Mouse (Mus musculus) gonadal fat pad, adult 2 months (tissue): ENCODE measurements around the gene Apex1. TPM values are rescaled to one million over a fixed set of nuclear protein-coding genes. Genes with fewer than 3 reads are reported as not detected.
"Not testable (repeated sequence)": the region's sequence is repeated elsewhere in the genome, so short reads cannot be mapped to it uniquely, and the experiment has no call there.

Experiments used
- DNase-seq: peaks from one replicate; pipeline ENCODE4 v3.0.0-alpha.2; 2012; ENCODE audit warnings: low read depth
- polyA plus RNA-seq: library from polyadenylated mRNA; depleted of rRNA; stranded (reverse); fragments of >200 nt; gene quantifications from 2 replicates; pipeline ENCODE4 v1.2.3, GENCODE M21; 2012

The Apex1 gene
- polyA plus RNA-seq, 1 experiment, result 58.3 TPM

DNA sequence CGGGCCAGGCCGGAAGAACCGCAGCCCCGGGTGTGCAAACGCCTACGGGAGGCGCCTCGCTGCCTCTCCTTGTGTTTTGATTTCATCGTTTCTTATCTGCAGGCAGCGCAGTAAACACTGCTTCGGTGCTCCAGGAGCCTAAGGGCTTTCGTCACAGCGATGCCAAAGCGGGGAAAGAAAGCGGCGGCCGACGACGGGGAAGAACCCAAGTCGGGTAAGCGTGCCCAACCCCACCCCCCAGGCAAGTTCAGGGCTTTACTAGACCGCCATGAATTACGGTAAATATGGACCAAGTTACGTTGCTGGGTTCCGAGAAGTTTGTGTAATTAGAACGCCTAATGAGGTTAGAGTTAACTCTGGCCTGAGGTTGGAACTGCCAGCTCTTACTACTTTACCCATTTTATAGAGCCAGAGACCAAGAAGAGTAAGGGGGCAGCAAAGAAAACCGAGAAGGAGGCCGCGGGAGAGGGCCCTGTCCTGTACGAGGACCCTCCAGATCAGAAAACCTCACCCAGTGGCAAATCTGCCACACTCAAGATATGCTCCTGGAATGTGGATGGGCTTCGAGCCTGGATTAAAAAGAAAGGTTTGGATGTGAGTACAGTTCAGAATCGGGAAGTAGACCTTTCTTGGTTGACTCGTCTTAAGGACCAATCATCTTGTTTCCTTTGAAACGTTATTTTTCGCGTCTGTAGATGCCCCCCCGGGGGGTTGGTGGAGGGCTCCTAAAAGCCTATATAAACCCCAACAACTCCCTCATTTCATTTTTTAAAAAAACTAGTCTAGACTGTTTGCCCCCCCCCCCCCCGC is 548 bp downstream of the Apex1 start:
- no peak for DNase-seq

DNA sequence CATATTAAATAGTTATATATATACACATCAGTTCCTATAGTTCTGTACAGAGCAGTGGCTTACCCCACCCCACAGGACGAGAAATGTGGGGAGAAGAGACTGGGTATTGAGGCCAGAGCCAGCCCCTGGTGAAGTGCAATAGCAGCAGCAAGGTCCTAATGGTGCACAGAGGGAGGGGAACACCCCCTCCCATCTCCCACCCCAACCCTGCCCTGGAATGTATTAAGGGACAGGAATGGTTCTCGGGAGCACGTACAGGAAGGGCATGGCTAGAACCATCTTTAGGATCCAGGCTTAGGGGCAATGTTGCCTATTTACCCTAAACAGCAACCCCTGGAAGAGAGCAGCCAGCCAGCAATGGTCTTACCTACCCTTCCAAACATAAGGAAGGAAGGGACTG is 2.6 kb downstream of the Apex1 start:
- DNase-seq, result no peak

DNA sequence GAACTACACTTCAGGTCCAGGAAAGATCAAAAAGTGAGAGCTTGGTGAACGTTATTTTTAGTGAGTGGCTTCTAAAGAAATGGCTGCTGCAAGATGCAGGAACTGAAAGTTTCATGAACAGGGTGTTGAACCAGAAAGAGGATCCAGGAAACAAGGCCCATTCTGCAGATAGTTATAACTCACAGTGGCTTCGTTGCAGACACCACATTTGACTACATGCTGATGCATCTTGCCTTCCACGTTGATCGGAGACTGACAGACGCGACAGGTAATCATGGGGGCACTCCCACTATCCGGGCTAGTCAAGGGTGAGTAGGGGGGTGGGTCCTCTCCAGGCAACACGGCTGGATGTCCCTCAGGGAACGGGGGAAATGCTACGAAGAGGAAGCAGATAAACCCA is 5.2 kb downstream of the Apex1 start:
- no peak for DNase-seq

DNA sequence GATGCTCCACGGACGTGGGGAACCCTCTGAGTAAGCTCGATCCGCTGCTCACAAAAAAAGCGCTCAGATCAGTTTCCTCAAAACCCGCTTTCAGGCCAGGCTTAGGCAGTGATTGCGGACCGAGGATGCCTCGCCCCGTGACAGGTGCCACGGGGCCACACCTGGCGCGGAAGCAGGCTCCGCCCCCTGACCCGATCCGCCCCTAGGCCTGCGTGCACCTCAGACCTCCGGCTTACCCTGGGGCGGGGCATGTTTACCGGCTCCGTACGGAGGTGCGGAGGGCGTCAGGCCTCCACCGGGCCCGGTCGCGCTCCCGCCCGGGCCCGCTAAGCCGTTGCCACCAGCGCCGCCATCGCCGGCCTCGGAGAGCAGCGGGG is 5.6 kb downstream of the Apex1 start:
- no peak for DNase-seq

DNA sequence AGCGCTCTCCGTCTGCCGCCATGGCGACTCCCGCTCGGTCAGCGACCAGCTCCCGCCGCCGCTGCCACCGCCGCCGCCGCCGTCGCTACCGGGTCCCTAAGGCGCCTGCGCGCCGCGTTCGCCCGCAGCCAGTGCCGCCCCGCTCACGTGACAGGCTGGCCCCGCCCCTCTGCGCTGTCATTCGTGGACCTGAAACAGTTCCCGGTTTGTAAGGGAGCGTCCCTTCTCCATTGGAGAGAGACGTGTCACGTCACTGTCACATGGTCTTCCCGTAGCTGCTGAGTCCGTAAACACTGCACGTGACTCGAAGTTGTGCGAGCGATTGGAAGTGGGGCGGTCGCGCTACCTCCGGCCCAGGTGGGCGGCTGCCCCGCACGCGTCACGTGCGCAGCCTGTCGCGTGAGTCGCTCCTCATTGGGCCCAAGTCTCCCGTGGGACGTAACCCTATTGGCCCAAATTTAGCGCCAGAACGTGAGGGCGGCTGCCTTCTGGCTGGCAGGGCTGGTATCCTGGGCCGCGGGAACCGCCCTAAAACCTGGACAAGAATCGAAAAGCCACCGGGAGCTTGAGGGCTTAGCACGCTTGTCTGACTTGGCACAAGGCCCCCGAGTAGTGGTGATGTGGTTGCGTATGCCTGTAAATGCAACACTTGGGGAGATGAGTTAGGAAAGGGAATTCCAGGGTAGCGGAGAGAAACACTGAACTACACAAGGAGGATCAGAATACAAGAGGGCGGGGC is 6.2 kb downstream of the Apex1 start, which contains the start of the genes Pip4p1 and Pnp:
Gene Pip4p1 (minus strand): TSS at position 103 of the 739 bp plus-strand sequence.
Gene Pnp (plus strand): TSS at position 329 of the 739 bp plus-strand sequence.
- peak; percentile 98 for DNase-seq

DNA sequence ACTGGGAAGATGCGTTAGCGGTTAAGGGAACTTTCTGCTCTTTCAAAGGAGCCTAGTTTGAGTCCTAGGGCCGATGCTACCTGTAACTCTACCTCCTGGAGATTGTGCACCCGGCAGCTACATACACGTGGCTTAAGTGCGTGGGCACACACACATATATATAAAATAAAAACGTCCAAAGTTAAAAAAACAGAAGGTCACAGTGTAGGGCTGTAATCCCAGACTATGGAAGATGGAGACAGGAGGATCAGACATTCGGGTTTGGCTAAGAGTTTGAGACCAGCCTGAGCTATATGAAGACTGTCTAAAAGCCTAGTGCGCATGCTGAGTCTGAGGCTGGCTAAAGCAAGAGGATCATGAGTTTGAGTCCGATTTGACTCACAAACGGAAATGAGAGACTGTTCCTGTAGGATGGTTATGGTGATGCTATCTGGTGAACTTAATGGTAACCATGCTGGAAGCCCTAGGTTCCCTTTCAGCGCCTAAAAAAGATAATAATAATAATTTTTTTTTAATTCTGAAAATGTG is 6.8 kb downstream of the Apex1 start:
- DNase-seq, result no peak

DNA sequence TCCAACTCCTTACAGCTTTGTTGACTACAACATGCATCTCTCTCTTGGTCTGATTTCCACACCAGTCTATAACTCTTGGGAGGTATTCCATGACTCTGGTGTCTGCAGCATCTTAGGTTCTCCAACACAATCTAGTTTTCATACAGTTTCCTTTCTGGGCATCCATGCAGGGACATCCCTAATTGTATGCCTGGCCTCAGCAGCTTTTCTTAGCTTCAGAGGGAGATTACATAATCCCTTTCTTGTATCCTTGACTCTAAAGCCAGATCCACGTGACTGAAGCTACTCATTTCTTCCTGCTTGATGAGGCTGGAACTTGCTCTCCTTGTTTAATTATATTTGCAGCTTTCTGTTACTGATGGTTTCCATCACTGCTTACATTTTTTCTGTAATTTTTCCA is 11.9 kb downstream of the Apex1 start:
- no peak for DNase-seq

DNA sequence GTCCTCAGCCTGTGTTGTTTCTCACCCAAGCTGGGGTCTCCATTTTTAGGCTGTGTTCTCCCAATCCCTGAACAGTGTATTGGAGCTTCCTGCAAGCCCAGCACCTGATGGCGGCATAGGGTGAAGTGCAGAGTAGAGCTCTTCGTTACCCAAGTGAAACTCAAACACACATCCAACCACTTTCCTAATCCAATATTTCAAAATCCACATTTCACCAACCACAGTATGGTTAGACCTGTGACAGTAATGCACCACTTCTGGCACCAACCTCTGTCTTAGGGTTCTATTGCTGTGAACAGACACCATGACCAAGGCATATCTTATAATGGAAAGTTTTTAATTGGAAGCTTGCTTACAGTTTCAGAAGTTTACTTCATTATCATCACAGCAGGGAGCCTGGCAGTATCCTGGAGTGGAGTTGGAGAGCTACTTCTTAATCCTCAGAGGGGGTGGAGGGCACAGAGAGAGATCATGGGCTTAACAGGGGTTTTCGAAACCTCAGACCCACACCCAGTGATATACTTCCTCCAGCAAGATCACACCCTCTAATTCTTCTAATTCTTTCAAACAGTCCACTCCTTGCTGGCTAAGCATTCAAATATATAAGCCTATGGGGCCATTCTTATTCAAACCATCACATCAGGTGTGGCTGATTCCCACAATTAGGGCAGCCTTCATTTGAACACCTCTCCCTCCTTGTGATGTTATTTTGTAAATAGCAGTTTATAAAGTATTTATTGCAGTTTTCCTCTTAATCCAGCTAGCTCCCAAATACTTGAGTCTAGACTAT is 13.5 kb downstream of the Apex1 start:
- DNase-seq, result no peak

DNA sequence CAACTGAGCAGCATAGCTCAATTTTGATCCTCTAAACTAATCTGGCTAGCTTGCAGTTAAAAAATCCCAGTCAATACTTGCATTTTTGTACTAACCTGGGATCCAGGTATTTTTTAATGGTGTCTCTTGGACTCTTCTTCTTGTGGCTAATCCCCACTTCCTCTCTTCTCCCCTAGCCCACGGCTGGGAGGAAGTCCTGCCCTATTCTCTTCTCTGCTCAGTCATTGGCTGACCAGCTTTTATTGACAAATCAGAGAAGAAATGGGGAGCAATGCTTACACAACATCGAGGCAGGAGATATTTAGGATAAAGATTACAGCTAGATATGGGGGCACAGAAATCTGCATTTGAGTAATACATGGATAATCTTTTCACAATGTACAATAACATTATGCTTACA is 14.2 kb downstream of the Apex1 start:
- no peak for DNase-seq

DNA sequence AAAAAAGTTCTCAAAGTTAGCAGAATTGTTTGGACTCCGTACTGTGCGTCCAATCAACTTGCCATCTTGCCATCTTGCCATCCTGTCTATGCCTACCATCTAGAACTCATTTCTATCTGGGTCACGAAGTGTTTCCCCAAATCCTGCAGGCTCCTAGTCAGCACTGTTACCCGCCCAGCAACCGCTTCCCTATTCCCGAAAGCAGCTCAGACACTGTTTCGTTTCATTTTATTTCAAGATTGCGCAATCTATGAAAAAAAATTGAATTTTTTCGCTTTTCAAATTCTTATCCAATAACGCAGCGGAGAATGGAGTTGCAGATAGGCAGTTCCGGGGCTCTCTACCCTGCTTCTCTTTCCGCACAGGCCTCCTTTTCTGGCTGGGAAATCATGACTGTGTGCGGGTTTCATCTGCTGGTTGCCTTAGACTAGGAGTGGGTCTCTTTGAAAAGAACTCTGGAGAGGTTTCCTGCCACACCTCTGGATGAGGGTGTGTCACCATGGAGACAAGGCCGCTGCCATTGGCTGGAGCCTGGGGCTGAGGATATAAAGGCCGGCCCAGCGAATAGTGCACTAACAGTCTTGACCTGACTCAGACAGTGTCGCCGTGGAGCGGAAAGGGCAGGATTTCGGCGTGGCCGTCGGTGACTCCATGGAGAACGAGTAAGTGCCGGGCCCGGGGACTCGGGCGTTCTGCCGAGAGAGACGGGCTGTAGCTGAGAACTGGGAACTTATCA is 19.3 kb downstream of the Apex1 start, which contains the start of gene Gm49342:
Gene Gm49342 (plus strand): TSS at position 586 of the 736 bp plus-strand sequence.
- DNase-seq, result no peak

DNA sequence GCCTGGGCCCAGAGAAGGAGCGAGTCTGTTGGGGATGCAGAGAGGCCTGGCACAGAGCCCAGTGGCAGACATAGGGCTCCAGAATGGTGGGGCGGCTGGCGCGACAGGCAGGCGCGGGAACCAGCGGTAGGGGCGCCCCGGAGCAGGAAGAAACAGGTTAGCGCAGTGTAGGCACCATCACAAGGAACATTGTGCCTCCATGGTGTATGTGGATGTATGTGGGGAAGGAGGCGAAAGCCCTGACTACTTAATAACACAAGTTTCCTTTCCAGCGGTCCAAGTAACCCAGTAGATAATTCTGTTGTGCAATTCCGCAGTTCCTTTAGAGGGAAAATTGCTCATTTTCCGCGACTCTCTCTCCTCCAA is 19.9 kb downstream of the Apex1 start:
- DNase-seq, result not testable (repeated sequence)

DNA sequence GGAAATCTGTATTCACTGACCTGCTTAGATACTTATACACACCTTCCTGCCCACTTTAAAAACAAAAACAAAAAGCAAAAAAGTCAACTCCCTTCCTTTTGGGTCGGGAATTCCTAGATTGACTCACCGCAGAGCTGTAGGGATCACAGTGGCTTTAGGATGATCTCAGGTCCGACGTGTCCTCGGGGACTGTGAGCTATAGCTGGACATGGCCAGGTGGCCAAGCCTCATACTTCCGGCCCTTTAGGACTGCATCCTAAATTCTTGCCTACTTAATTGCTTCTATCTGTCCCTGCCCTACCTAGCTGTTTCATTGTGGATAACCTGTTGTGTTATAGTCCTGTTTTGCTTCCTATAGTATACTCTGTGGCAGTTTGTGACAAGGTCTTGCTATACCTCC is 20.3 kb downstream of the Apex1 start:
- DNase-seq, result not testable (repeated sequence)

DNA sequence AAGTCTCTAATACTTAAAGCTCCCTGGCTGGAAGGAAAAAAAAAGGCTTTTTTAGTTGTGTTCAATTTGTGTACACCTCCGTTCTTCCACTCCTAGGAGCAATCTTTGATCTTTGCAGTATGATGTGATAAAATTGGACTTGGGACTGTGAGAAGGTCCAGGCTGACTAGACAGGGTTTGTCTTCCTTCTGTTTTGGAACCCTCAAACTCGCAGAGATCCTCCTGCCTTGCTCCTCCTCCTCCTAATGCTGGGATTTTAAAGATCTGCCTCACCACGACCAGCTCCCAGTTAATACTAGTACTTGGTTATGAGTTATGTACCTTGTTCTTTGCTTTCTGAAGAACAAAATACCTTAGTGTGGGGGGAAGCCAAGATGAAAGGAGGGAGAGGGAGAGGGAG is 20.8 kb downstream of the Apex1 start:
- DNase-seq, result not testable (repeated sequence)

DNA sequence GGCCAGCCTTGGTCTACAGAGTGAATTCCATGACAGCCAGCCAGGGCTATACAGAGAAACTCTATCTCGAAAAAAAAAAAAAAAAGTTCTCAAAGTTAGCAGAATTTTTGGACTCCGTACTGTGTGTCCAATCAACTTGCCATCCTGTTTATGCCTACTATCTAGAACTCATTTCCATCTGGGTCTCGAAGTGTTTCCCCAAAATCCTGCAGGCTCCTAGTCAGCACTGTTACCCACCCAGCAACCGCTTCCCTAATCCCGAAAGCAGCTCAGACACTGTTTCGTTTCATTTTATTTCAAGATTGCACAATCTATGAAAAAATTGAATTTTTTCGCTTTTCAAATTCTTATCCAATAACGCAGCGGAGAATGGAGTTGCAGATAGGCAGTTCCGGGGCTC is 30.7 kb downstream of the Apex1 start:
- no peak for DNase-seq

DNA sequence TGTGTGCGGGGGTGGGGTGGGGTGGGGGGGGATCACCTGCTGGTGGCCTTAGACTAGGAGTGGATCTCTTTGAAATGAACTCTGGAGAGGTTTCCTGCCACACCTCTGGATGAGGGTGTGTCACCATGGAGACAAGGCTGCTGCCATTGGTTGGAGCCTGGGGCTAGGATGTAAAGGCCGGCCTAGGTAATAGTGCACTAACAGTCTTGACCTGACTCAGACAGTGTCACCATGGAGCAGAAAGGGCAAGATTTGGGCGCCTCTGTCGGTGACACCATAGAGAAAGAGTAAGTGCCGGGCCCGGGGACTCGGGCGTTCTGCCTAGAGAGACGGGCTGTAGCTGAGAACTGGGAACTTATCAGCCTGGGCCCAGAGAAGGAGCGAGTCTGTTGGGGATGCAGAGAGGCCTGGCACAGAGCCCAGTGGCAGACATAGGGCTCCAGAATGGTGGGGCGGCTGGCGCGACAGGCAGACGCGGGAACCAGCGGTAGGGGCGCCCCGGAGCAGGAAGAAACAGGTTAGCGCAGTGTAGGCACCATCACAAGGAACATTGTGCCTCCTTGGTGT is 31.3 kb downstream of the Apex1 start, which contains the start of gene Pnp2:
Gene Pnp2 (plus strand): TSS at position 51 of the 567 bp plus-strand sequence.
- DNase-seq, result not testable (repeated sequence)

DNA sequence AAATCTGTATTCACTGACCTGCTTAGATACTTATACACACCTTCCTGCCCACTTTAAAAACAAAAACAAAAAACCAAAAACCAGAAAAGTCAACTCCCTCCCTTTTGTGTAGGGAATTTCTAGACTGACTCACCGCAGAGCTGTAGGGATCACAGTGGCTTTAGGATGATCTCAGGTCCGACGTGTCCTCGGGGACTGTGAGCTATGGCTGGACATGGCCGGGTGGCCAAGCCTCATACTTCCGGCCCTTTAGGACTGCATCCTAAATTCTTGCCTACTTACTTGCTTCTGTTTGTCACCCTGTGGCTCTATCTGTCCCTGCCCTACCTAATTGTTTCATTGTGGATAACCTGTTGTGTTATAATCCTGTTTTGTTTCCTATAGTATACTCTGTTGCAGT is 32.0 kb downstream of the Apex1 start:
- DNase-seq, result not testable (repeated sequence)

DNA sequence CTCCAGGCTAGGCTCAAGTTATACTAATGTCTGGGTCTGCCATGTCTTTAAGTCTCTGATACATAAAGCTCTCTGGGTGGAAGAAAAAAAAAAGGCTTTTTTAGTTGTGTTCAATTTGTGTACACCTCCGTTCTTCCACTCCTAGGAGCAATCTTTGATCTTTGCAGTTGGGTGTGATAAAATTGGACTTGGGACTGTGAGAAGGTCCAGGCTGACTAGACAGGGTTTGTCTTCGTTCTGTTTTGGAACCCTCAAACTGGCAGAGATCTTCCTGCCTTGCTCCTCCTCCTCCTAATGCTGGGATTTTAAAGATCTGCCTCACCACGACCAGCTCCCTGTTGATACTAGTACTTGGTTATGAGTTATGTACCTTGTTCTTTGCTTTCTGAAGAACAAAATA is 32.4 kb downstream of the Apex1 start:
- DNase-seq, result not testable (repeated sequence)

DNA sequence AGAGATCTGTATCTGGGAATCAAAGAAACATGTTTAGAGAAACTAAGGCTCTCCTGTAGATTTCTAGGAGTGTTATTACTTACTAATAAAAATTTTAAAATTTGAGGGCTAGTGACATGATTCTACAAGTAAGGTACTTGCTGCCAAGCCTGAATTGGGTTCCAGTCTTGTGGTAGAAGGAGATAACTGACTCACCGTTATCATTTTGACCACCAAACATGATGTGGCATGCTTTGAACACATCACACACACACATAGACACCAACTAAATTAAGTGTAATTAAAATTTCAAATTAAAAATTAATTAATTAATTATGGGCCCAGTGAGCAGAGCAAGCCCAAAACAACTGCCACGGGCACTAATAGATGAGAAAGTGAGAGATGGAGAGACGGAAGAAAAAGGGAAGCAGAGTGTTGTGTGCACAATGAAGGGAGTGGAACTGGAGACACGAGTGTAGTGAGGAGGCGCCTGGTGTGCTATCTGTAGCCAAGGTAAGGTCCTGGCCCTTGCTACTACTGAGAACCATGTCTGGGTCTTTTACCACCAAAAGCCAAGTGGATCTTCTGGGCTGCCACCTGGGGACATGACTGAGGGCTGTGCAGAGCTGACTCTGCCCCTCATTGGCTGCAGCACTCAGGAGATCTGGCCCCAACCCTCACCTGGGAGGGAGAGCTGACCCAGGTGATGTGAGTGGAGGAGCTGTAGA is 33.7 kb downstream of the Apex1 start:
- not testable (repeated sequence) for DNase-seq

DNA sequence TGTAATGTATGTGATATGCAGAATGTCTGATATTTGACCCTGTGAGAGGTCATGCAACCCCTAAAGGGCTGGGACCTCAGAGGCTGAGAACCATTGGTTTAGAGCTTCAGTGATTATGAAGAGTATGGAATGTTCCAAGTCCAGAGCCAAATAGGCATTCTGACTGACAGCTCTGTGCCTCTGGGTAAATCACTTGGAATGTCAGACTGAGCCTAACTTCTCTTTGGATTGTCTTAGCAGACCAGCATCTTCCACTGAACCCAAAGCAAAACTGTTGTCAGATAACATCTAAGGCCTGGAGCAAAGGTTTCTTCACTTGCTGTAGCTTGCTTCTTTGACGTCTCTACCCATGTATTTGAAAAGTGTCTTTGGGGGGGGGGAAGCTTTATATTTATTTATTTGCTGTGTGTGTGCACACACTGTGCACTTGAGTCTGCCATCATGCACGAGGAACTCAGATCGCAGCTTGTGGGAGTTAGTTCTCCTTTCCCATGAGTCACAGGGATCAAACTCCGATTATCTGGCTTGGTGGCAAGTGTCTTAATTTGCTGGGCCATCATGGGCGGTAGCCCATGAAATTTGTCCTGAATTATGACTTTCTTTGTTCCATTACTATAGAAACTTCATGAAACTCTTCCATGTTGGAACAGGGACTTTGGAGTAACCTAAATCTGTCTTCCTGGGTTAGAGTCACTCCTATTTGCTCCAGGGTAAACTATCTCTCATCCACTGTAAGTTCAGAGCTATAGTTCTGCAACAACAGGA is 43.6 kb downstream of the Apex1 start:
- DNase-seq, result peak; percentile 90
